In genomic region chr8:44529696-44530095, GRCm38 (mm10) we compare ENCODE assay signal across 34 mouse cellular contexts.
"Had no signal": no experiment of that assay in that cellular context is flagged by ENCODE, and none has a peak within 500 bp of the region (broad histone marks: within the 10 kb centered on the region; RNA-seq: fewer than 3 reads in every experiment).

No protein-coding gene starts in this region.

- H3K4me1 ChIP-seq: hindbrain, embryonic 10.5 days; hindbrain, embryonic 12.5 days; hindbrain, embryonic 13.5 days; hindbrain, embryonic 15.5 days; intestine, embryonic 15.5 days; kidney, embryonic 15.5 days had no signal

- H3K36me3 ChIP-seq: heart, embryonic 12.5 days; heart, embryonic 13.5 days; heart, embryonic 15.5 days; hindbrain, embryonic 10.5 days; hindbrain, embryonic 12.5 days; hindbrain, embryonic 13.5 days; hindbrain, embryonic 15.5 days; intestine, embryonic 15.5 days; kidney, embryonic 15.5 days had no signal

- DNase-seq: heart, postnatal 10 days; heart, postnatal 14 days; heart, postnatal 36 days; heart, postnatal 4 days; kidney, adult 11 months; kidney, adult 18-20 months; kidney, adult 2 months; kidney, adult 8-10 months; kidney, adult 9 months; kidney, postnatal 10 days; kidney, postnatal 14 days; kidney, postnatal 25 days; kidney, postnatal 36 days; kidney, postnatal 4 days; layer of hippocampus, adult 9-11 months; layer of hippocampus, postnatal 36 days had no signal

- H3K27me3 ChIP-seq: heart, embryonic 12.5 days; heart, embryonic 13.5 days; heart, embryonic 15.5 days; hindbrain, embryonic 12.5 days; hindbrain, embryonic 13.5 days; hindbrain, embryonic 15.5 days; intestine, embryonic 15.5 days; kidney, embryonic 15.5 days had no signal

- H3K4me3 ChIP-seq: heart, embryonic 12.5 days; heart, embryonic 13.5 days; heart, embryonic 15.5 days; hindbrain, embryonic 10.5 days; hindbrain, embryonic 12.5 days; hindbrain, embryonic 13.5 days; hindbrain, embryonic 15.5 days; intestine, embryonic 15.5 days; kidney, embryonic 15.5 days; layer of hippocampus, adult 2 months; left cerebral cortex, adult 2 months had no signal

- H3K4me2 ChIP-seq: heart, embryonic 12.5 days; heart, embryonic 13.5 days; heart, embryonic 15.5 days; hindbrain, embryonic 12.5 days; hindbrain, embryonic 13.5 days; hindbrain, embryonic 14.5 days; hindbrain, embryonic 15.5 days; intestine, embryonic 15.5 days; kidney, embryonic 15.5 days had no signal

- H3K27ac ChIP-seq: heart, embryonic 13.5 days; heart, embryonic 15.5 days; hindbrain, embryonic 10.5 days; hindbrain, embryonic 12.5 days; hindbrain, embryonic 13.5 days; hindbrain, embryonic 14.5 days; hindbrain, embryonic 15.5 days; hindbrain, postnatal 0 days; intestine, embryonic 15.5 days; kidney, embryonic 15.5 days; kidney, postnatal 0 days; layer of hippocampus, adult 2 months; left cerebral cortex, adult 2 months had no signal

- ATAC-seq: hindbrain, embryonic 16.5 days; hindbrain, postnatal 0 days; inflammation-experienced regulatory T-cells, adult 6 months; intestine, embryonic 15.5 days; intestine, embryonic 16.5 days; intestine, postnatal 0 days had no signal

- H3K9me3 ChIP-seq: heart, embryonic 12.5 days; heart, embryonic 13.5 days; heart, embryonic 15.5 days; hindbrain, embryonic 10.5 days; hindbrain, embryonic 12.5 days; hindbrain, embryonic 13.5 days; hindbrain, embryonic 15.5 days; intestine, embryonic 15.5 days; kidney, embryonic 15.5 days had no signal

- H3K9ac ChIP-seq: heart, embryonic 12.5 days; heart, embryonic 13.5 days; heart, embryonic 15.5 days; hindbrain, embryonic 12.5 days; hindbrain, embryonic 13.5 days; hindbrain, embryonic 14.5 days; hindbrain, embryonic 15.5 days; intestine, embryonic 15.5 days; kidney, embryonic 15.5 days had no signal
